Mouse (Mus musculus) neural tube, embryonic 11.5 days (tissue): Measurements from ENCODE around the gene Sidt2. TPM values are rescaled to one million over a fixed set of nuclear protein-coding genes. Genes with fewer than 3 reads are reported as not detected.
A peak's percentile ranks its signal among the peaks of the same experiment; 100 is the strongest.

Experiments
- ATAC-seq: fragments of 200-750 bp; cut with Nextera tagmentation; 2 replicates; pipeline ENCODE4 v1.8.0; 2017; ENCODE audit warnings: moderate number of reproducible peaks, mild to moderate bottlenecking, moderate TSS enrichment, moderate library complexity; ENCODE audit not compliant: insufficient read depth, low FRiP score, low TSS enrichment
- DNase-seq: peaks from one replicate; pipeline ENCODE4 v3.0.0-alpha.2; 2015; ENCODE audit warnings: low spot score
- H3K27ac ChIP-seq: fragments of 300-500 bp; sonication (generic); 2 replicates; pipeline ENCODE4 v1.5.1; 2014; ENCODE audit warnings: low read depth, mild to moderate bottlenecking, low read length
- H3K27me3 ChIP-seq: fragments of 300-500 bp; sonication (generic); 2 replicates; pipeline ENCODE4 v1.6.1; 2014; ENCODE audit warnings: mild to moderate bottlenecking, low read length, mixed read lengths; ENCODE audit not compliant: control insufficient read depth, insufficient read depth
- H3K36me3 ChIP-seq: fragments of 300-500 bp; sonication (generic); 2 replicates; pipeline ENCODE4 v1.6.1; 2014; ENCODE audit warnings: mild to moderate bottlenecking, low read length, moderate library complexity, mixed read lengths; ENCODE audit not compliant: control insufficient read depth, insufficient read depth
- H3K4me1 ChIP-seq: fragments of 300-500 bp; sonication (generic); 2 replicates; pipeline ENCODE4 v1.6.1; 2014; ENCODE audit warnings: low read length, mixed read lengths; ENCODE audit not compliant: control insufficient read depth, insufficient read depth
- H3K4me2 ChIP-seq: fragments of 300-500 bp; sonication (generic); 2 replicates; pipeline ENCODE4 v1.6.1; 2014; ENCODE audit warnings: low read depth, mild to moderate bottlenecking, moderate library complexity
- H3K4me3 ChIP-seq: fragments of 300-500 bp; sonication (generic); 2 replicates; pipeline ENCODE4 v1.5.1; 2014; ENCODE audit warnings: low read depth, low read length
- H3K9ac ChIP-seq: fragments of 300-500 bp; sonication (generic); 2 replicates; pipeline ENCODE4 v1.6.1; 2014; ENCODE audit warnings: mild to moderate bottlenecking, low read length
- H3K9me3 ChIP-seq: fragments of 300-500 bp; sonication (generic); 2 replicates; pipeline ENCODE4 v1.6.1; 2016; ENCODE audit warnings: low read length; ENCODE audit not compliant: control insufficient read depth
- WGBS: fragments of 180-500 bp; shearing (Covaris S2); extraction: QIAGEN DNeasy Blood & Tissue Kit; methylation state at CpG from one replicate; pipeline ENCODE4 v1.1.7; 2014; 5-methylcytosine and 5-hydroxymethylcytosine counted together
- polyA plus RNA-seq: library from polyadenylated mRNA; unstranded; fragments of >200 nt; fragmentation: Nextera tagmentation; extraction: Ambion mirVana; gene quantifications from 2 replicates; pipeline ENCODE4 v1.2.1, GENCODE M21; 2014

Gene Sidt2
- 28.7 and 34.7 TPM in 2 replicates for polyA plus RNA-seq

DNA sequence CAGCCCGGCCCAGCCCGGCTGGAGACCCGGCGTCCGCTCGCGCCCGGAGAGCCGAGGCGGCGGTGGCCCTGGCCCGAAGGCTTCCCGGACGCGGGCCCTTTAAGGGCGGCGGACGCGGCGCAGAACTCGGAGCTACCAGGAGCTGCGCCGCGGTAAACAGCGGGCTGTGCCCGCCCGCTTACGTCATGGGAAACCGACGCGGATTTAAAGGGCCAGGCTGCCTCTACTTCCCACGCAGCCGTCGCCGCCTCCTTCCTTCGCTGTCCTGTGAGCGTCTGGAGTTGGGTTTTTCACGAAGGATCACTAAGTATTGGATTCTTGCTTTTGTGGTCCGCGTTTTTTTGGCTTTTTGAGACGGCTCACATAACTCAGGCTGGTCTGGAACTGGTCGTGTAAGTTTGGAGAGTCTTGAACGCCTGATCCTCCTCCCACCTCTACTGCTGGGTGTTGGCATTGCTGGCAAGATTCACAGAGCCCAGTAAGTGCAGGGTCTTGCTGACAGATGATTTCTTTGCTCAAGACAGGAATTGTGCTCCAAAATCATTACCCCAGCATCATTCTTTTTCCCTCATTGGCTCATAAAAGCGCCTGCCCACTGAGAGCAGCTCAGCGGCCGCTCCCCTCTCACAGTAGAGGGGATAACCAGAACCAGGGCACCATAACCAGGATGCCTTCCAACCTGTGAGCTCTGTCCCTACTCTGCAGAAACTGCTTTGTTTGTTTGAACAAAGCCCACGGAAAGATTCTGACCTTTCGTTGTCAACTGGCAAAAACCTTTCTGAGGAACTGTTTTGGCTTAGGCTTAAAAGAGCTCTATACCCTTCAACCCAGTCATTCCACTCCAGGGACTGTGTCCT is at the start of gene Sidt2:
Gene Sidt2, minus strand, starts transcription at position 152 of the 857 bp plus-strand sequence.
- WGBS = under 1% methylated on average over 42 of the region's 48 CpGs
- peak; percentile 91 for DNase-seq
- Histone ChIP-seq H3K9ac (peak within 1 kb of the TSS; percentile 88), H3K4me1 (peaks cover 18% of the 10 kb centered on the region), H3K9me3 (no peaks in the 10 kb centered on the region), H3K36me3 (0 out of 2 replicates have a peak, but pooled peaks cover 2% of the 10 kb centered on the region), H3K4me2 (peak within 1 kb of the TSS; percentile 71), H3K27ac (0 out of 2 replicates have a peak within 1 kb of the TSS, but pooled peaks have one; percentile 50), H3K27me3 (no peaks in the 10 kb centered on the region), H3K4me3 (peak within 1 kb of the TSS; percentile 90)
- ATAC-seq = peak; percentile 93

DNA sequence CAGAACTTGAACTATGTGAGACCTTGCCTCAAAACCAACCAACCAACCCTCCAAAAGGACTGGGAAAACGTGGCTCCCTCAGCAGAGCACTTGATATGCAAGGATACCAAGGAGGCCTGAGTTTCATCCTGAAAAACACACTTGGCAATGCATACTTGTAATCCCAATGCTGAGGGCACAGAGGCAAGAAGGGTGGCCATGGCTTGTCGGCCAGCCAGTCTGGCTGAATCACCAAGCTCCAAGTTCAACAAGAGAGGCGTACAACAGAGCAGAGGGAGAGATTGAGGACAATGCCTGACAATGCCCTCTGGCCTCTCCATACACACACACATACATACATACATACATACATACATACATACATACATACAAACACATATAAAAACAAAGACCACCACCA is 49.5 kb upstream of the Sidt2 start:
- Histone ChIP-seq H3K4me2 (no peak overlapping the region), H3K27ac (no peak overlapping the region), H3K27me3 (no peaks in the 10 kb centered on the region), H3K9ac (no peak overlapping the region), H3K4me1 (no peaks in the 10 kb centered on the region), H3K36me3 (no peaks in the 10 kb centered on the region), H3K4me3 (no peak overlapping the region), H3K9me3 (no peaks in the 10 kb centered on the region)
- ATAC-seq (no peak), DNase-seq (no peak)
- 69% methylated on average over 3 of the region's 3 CpGs for WGBS

DNA sequence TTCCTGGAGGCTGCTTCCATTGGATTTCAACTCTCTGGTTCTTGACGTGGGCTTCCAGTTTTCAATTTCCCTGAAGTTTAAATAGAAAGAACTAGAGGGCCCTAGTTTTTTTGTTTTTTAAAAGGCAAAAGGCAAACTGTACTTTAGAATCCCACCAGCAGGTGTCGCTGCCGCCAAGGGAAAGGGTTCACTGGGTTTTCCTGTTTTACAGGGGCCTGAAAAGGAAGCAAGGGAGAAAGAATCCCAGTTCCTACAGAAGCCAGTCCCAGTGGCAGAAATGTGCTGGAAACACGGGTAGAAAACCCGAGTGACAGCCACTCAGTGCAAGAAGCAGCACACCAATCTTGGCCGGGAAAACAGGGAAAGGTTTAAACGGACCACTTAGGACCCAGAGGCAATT is 48.7 kb upstream of the Sidt2 start:
- WGBS = 13% methylated on average over 7 of the region's 7 CpGs
- no peak overlapping the region for H3K27ac ChIP-seq
- no peaks in the 10 kb centered on the region for H3K27me3 ChIP-seq
- no peak overlapping the region for H3K4me2 ChIP-seq
- no peaks in the 10 kb centered on the region for H3K9me3 ChIP-seq
- H3K4me3 ChIP-seq = no peak overlapping the region
- H3K36me3 ChIP-seq = no peaks in the 10 kb centered on the region
- no peaks in the 10 kb centered on the region for H3K4me1 ChIP-seq
- ATAC-seq (no peak), DNase-seq (peak; percentile 86)
- no peak overlapping the region for H3K9ac ChIP-seq

DNA sequence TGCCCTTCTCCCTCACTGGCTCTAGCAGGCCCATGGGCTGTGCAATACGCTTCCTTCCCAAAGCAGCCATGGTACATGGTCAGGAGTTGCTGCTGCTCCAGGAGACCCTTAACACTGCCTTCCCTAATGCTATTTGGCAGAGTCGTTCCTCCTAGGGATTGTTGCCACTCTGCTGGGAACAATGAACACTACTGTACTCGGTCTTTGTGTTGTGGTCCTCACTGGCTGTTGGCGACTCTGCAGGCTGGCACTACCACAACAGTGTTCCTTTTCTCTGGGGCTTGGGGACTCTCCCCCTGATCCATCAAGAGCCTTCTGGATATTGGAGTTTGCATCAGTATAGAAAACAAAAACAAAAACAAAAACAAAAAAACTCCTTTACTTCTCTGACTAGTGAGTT is 44.0 kb upstream of the Sidt2 start:
- WGBS = 78% methylated on average over 4 of the region's 4 CpGs

DNA sequence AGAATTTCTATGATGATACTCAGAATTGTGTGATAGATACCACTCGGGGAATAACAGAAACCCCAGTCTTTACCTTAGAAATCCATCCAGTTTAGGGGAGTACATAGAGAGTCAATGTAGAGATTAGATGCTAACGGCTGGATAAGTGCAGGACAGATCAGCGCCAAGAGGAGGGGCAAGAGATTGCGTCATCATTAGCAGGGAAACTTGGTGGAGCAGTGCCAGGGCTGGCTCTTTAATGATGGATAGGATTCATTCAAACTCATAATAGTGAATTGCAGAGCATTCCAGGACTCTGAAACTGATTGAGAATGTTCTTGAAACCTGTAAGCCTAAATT is 30.1 kb upstream of the Sidt2 start:
- peak; percentile 43 for ATAC-seq
- Histone ChIP-seq H3K4me2 (peak overlapping the region; percentile 71), H3K4me3 (peak overlapping the region; percentile 98), H3K9me3 (no peaks in the 10 kb centered on the region), H3K36me3 (no peaks in the 10 kb centered on the region), H3K9ac (peak overlapping the region; percentile 98), H3K27me3 (no peaks in the 10 kb centered on the region), H3K4me1 (peaks cover 8% of the 10 kb centered on the region), H3K27ac (peak overlapping the region; percentile 93)
- WGBS = 1% methylated on average over 4 of the region's 4 CpGs
- peak; percentile 40 for DNase-seq

More for the DNA sequence above, 44.0 kb upstream of the Sidt2 start:
- Histone ChIP-seq H3K4me2 (no peak overlapping the region), H3K27ac (no peak overlapping the region), H3K36me3 (no peaks in the 10 kb centered on the region), H3K4me3 (no peak overlapping the region), H3K27me3 (no peaks in the 10 kb centered on the region), H3K9ac (no peak overlapping the region), H3K4me1 (no peaks in the 10 kb centered on the region), H3K9me3 (no peaks in the 10 kb centered on the region)
- no peak for DNase-seq
- ATAC-seq = no peak

DNA sequence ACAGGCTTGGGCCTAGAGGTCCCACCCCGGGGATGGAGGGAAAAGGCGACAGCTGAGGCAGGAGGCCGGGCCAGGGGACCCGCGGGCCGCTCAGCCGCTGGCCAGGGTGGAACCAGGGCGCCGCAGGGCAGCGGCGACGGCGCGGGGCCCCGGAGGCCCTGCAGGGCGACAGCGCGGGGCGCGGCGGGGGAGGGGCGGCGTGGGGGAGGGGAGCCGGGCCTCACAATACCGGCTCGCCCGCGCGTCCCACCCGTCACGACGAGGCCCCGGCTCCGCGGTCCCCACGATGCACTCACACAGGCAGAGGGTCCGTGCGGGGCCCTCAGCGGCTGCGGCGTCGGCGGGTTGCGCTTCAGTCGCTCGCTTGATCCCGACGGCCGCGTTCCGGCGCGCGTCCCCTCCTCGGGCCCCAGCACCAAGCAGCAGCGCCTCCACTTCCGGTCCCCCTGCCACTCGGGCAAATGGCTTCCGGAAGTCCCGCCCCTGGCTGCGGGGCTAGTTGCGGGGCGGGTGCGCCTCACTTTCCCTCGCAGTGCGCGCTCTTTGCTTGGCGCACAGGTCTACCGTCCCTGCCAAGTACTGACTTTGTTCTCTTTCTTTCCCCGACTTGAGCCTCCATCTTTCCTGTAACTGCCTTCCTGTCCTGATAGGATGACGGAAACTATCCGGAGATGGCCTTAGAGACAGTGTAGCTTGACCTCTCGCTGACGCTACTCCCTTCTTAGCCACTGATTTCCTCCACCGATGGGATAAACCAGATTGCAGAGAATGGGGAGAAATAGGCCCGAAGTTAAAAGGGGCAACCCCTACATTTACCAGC is 29.6 kb upstream of the Sidt2 start:
- Histone ChIP-seq H3K4me1 (peaks cover 12% of the 10 kb centered on the region), H3K9ac (peak overlapping the region; percentile 98), H3K27me3 (no peaks in the 10 kb centered on the region), H3K4me3 (peak overlapping the region; percentile 98), H3K36me3 (no peaks in the 10 kb centered on the region), H3K4me2 (peak overlapping the region; percentile 71), H3K27ac (peak overlapping the region; percentile 93), H3K9me3 (no peaks in the 10 kb centered on the region)
- ATAC-seq (peak; percentile 89), DNase-seq (peak; percentile 95)
- under 1% methylated on average over 38 of the region's 76 CpGs for WGBS

DNA sequence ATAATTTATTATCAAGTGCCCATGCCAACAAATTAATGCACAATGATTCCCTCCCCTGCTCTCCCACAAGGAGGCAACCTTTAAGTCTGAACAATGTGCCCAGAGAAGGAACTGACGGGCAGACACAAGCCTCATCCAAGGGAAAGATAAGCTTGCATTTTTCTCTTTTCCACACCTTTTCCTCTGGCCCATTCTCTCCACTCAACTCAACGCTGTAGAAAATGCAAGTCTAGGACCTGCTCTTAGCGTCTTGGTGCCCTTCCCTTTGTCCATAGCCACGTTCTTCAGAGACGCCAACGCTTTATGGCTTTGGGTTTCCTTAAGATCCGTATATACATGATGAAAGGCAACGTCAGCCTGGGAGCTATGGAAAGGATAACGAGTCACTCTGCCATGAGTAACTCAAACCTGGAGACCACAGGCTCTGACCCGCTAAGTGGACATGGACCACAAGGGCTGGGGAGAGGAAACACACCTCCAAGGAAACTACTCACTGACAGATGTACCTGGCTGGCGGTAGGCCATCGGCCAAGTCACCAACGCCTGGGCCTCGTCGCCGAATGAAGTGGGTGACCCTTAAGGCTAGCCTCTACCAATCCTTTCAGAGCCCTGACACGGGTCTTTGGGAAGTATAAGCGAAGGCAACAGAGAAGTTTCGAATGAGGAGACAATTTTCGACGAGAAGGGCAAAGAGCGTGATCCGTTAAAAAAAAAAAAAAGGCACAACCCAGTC is 28.8 kb upstream of the Sidt2 start:
- Histone ChIP-seq H3K36me3 (no peaks in the 10 kb centered on the region), H3K4me3 (peak overlapping the region; percentile 98), H3K9ac (peak overlapping the region; percentile 98), H3K27ac (peak overlapping the region; percentile 93), H3K4me2 (peak overlapping the region; percentile 71), H3K27me3 (no peaks in the 10 kb centered on the region), H3K9me3 (no peaks in the 10 kb centered on the region), H3K4me1 (peaks cover 12% of the 10 kb centered on the region)
- WGBS = under 1% methylated on average over 23 of the region's 23 CpGs
- ATAC-seq (peak; percentile 7; the same call in 1 of the 2 replicates), DNase-seq (peak; percentile 35)

DNA sequence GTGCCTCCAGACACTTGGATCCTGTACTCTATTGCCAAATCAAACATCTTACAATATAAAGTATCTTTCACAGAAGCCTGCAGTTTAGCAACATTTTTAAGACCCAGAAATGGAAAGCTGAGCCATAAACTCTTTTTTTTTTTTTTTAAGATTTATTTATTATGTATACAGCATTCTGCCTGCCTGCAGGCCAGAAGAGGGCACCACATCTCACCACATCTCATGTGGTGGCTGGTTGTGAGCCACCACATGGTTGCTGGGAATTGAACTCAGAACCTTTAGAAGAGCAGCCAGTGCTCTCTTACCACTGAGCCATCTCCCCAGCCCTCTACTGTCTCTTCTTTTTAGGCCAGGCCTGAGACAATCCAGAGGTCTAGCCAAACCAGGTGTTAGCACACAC is 26.3 kb upstream of the Sidt2 start:
- Histone ChIP-seq H3K4me3 (no peak overlapping the region), H3K27me3 (no peaks in the 10 kb centered on the region), H3K4me2 (no peak overlapping the region), H3K4me1 (peaks cover 12% of the 10 kb centered on the region), H3K36me3 (no peaks in the 10 kb centered on the region), H3K9me3 (no peaks in the 10 kb centered on the region), H3K27ac (no peak overlapping the region), H3K9ac (no peak overlapping the region)
- ATAC-seq (no peak), DNase-seq (no peak)
